Mouse (Mus musculus) right cerebral cortex, adult 18-20 months (tissue): ENCODE measurements around the gene Snx9.

Experiments
- DNase-seq: peaks from one replicate; pipeline ENCODE4 v3.0.0; 2022; ENCODE audit warnings: mixed read lengths

The Snx9 gene

GRCm38 (mm10) chr17:5841128-5841942, at the start of gene Snx9:
TSS of gene Snx9 (plus strand) at chr17:5841329.
- peak; percentile 59 for DNase-seq

GRCm38 (mm10) chr17:5792164-5792791, 48.9 kb upstream of the Snx9 start:
- no peak for DNase-seq

- no peak for DNase-seq
Measured at GRCm38 (mm10) chr17:5793593-5793992, 47.5 kb upstream of the Snx9 start.

- no peak for DNase-seq
Measured at GRCm38 (mm10) chr17:5794276-5794675, 46.9 kb upstream of the Snx9 start.

- no peak for DNase-seq
Measured at GRCm38 (mm10) chr17:5795369-5795768, 45.8 kb upstream of the Snx9 start.

- peak; percentile 81 for DNase-seq
Measured at GRCm38 (mm10) chr17:5795878-5796277, 45.3 kb upstream of the Snx9 start.

GRCm38 (mm10) chr17:5797124-5797760, 43.9 kb upstream of the Snx9 start:
- DNase-seq, result no peak

- no peak for DNase-seq
Measured at GRCm38 (mm10) chr17:5798221-5798801, 42.8 kb upstream of the Snx9 start.

- DNase-seq, result no peak
Measured at GRCm38 (mm10) chr17:5798900-5799299, 42.2 kb upstream of the Snx9 start.

- no peak for DNase-seq
Measured at GRCm38 (mm10) chr17:5799396-5800021, 41.6 kb upstream of the Snx9 start.

- no peak for DNase-seq
Measured at GRCm38 (mm10) chr17:5800254-5800653, 40.9 kb upstream of the Snx9 start.

GRCm38 (mm10) chr17:5800824-5801560, 40.1 kb upstream of the Snx9 start:
- no peak for DNase-seq

- no peak for DNase-seq
Measured at GRCm38 (mm10) chr17:5801761-5802655, 39.1 kb upstream of the Snx9 start.

- no peak for DNase-seq
Measured at GRCm38 (mm10) chr17:5802656-5802955, 38.5 kb upstream of the Snx9 start.

- no peak for DNase-seq
Measured at GRCm38 (mm10) chr17:5803229-5804012, 37.7 kb upstream of the Snx9 start.

GRCm38 (mm10) chr17:5804370-5805150, 36.6 kb upstream of the Snx9 start:
- DNase-seq, result no peak

- DNase-seq, result no peak
Measured at GRCm38 (mm10) chr17:5805151-5805834, 35.8 kb upstream of the Snx9 start.

- no peak for DNase-seq
Measured at GRCm38 (mm10) chr17:5805935-5806334, 35.2 kb upstream of the Snx9 start.

GRCm38 (mm10) chr17:5806823-5807222, 34.3 kb upstream of the Snx9 start:
- DNase-seq, result no peak
